Mouse (Mus musculus): ENCODE data around the gene Foxn2.

GRCm38 (mm10) chr17:88530667-88531066 is 90.2 kb downstream of the Foxn2 start:
- TF ChIP-seq CTCF (conservative IDR thresholded peaks at IDR 0.05; ENCODE audit: insufficient read depth, insufficient read length, low read depth, low read length): no peak
- TF ChIP-seq POLR2A (IDR thresholded peaks at IDR 0.05; ENCODE audit: low read depth, low read length): no peak
